Mouse (Mus musculus) myocyte (in vitro differentiated cells): ENCODE results near the gene Plscr2. TPM values are rescaled to one million over a fixed set of nuclear protein-coding genes. Genes with fewer than 3 reads are reported as not detected.

ENCODE experiments used
- H3K27me3 ChIP-seq: one replicate; pipeline ENCODE4 v1.6.1; 2011; ENCODE audit not compliant: control insufficient read depth, insufficient read depth, insufficient read length
- H3K36me3 ChIP-seq: one replicate; pipeline ENCODE4 v1.6.1; 2011; ENCODE audit not compliant: control insufficient read depth, insufficient read depth
- H3K4me2 ChIP-seq: one replicate; pipeline ENCODE4 v1.6.1; 2011; ENCODE audit warnings: low read depth, control low read depth
- H3K4me3 ChIP-seq: one replicate; pipeline ENCODE4 v1.5.1; 2011; ENCODE audit warnings: mild to moderate bottlenecking, control low read depth, moderate library complexity
- H3K79me2 ChIP-seq: one replicate; pipeline ENCODE4 v1.6.1; 2011; ENCODE audit not compliant: control insufficient read depth, insufficient read depth
- H3ac ChIP-seq: one replicate; pipeline ENCODE4 v1.6.1; 2011; ENCODE audit not compliant: control insufficient read depth, insufficient read length
- CEBPB ChIP-seq: IDR thresholded peaks from 2 replicates; pipeline ENCODE4 v1.6.1; 2011; ENCODE audit warnings: mild to moderate bottlenecking, moderate library complexity; ENCODE audit not compliant: poor library complexity, insufficient read depth, severe bottlenecking
- E2F4 ChIP-seq: IDR thresholded peaks from one replicate; pipeline ENCODE4 v1.6.1; 2011; ENCODE audit warnings: mild to moderate bottlenecking, control low read depth, moderate library complexity; ENCODE audit not compliant: insufficient read depth
- MAX ChIP-seq: IDR thresholded peaks from one replicate; pipeline ENCODE4 v1.6.1; 2011; ENCODE audit warnings: low read depth, mild to moderate bottlenecking, control low read depth
- MYOD1 ChIP-seq, 3 experiments: IDR thresholded peaks; one replicate each; pipeline ENCODE4 v1.6.1; 2011; ENCODE audit warnings: control low read depth in 2 of 3, low read depth in 2 of 3, mild to moderate bottlenecking in 2 of 3, moderate library complexity in 1 of 3; ENCODE audit not compliant: insufficient read length in 2 of 3, control insufficient read depth in 1 of 3
- MYOG ChIP-seq, 3 experiments: IDR thresholded peaks; one replicate each; pipeline ENCODE4 v1.6.1; 2011; ENCODE audit warnings: control low read depth in 2 of 3, low read depth in 2 of 3, mild to moderate bottlenecking in 2 of 3; ENCODE audit not compliant: insufficient read length in 2 of 3, control insufficient read depth in 1 of 3, insufficient read depth in 1 of 3
- POLR2A ChIP-seq: IDR thresholded peaks from one replicate; pipeline ENCODE4 v1.6.1; 2011; ENCODE audit warnings: low read depth, mild to moderate bottlenecking, control low read depth, moderate library complexity; ENCODE audit not compliant: insufficient read length
- POLR2AphosphoS2 ChIP-seq: IDR thresholded peaks from one replicate; pipeline ENCODE4 v1.6.1; 2011; ENCODE audit warnings: low read depth, control low read depth; ENCODE audit not compliant: insufficient read length
- REST ChIP-seq: IDR thresholded peaks from one replicate; pipeline ENCODE4 v1.6.1; 2011; ENCODE audit warnings: mild to moderate bottlenecking, control low read depth, moderate library complexity; ENCODE audit not compliant: insufficient read depth, insufficient read length
- SRF ChIP-seq: IDR thresholded peaks from one replicate; pipeline ENCODE4 v1.6.1; 2011; ENCODE audit warnings: low read depth; ENCODE audit not compliant: control insufficient read depth, insufficient read length
- TCF12 ChIP-seq: IDR thresholded peaks from one replicate; pipeline ENCODE4 v1.6.1; 2011; ENCODE audit warnings: mild to moderate bottlenecking, control low read depth; ENCODE audit not compliant: poor library complexity, insufficient read depth, severe bottlenecking
- TCF3 ChIP-seq: IDR thresholded peaks from one replicate; pipeline ENCODE4 v1.6.1; 2011; ENCODE audit warnings: low read depth, control low read depth; ENCODE audit not compliant: insufficient read length
- USF1 ChIP-seq: IDR thresholded peaks from one replicate; pipeline ENCODE4 v1.6.1; 2011; ENCODE audit warnings: low read depth, mild to moderate bottlenecking, control low read depth, moderate library complexity
- polyA plus RNA-seq: library from polyadenylated mRNA; unstranded; fragments of >200 nt; fragmentation: generic; extraction: Trizol; gene quantifications from one replicate; pipeline ENCODE4 v1.2.1, GENCODE M21; 2012; ENCODE audit warnings: missing spikeins

The Plscr2 gene
- polyA plus RNA-seq, 1 experiment, result 3.2 TPM

- Histone ChIP-seq H3K27me3 (no peaks in the 10 kb centered on the region), H3K36me3 (no peaks in the 10 kb centered on the region), H3K4me3 (no peak overlapping the region), H3ac (no peak overlapping the region), H3K4me2 (peak overlapping the region; percentile 48), H3K79me2 (peaks cover 5% of the 10 kb centered on the region)
- TF ChIP-seq USF1 (no peak), MYOG (IDR thresholded peaks at IDR 0.05; ENCODE audit: control insufficient read depth in 1 of 3, insufficient read depth in 1 of 3, insufficient read length in 2 of 3, low read depth in 2 of 3) (no peak), TCF3 (no peak), REST (no peak), POLR2A (no peak), MYOD1 (IDR thresholded peaks at IDR 0.05; ENCODE audit: control insufficient read depth in 1 of 3, insufficient read length in 2 of 3, low read depth in 2 of 3) (no peak), SRF (no peak), MAX (no peak), TCF12 (no peak), POLR2AphosphoS2 (no peak), CEBPB (no peak), E2F4 (no peak)
These were observed 7.3 kb downstream of the Plscr2 start for GRCm38 (mm10) chr9:92282563-92283171.

GRCm38 (mm10) chr9:92289675-92290074, 14.3 kb downstream of the Plscr2 start:
- TF ChIP-seq SRF, result no peak
- no peaks in the 10 kb centered on the region for H3K79me2 ChIP-seq
- no peak overlapping the region for H3K4me2 ChIP-seq

GRCm38 (mm10) chr9:92292169-92292568, 16.8 kb downstream of the Plscr2 start:
- Histone ChIP-seq H3K36me3 (no peaks in the 10 kb centered on the region), H3K27me3 (no peaks in the 10 kb centered on the region), H3ac (no peak overlapping the region), H3K4me3 (no peak overlapping the region), H3K79me2 (no peaks in the 10 kb centered on the region), H3K4me2 (no peak overlapping the region)
- TF ChIP-seq SRF (no peak), MYOD1 (IDR thresholded peaks at IDR 0.05; ENCODE audit: control insufficient read depth in 1 of 3, insufficient read length in 2 of 3, low read depth in 2 of 3) (peak in 2 of 3 experiments; percentile 34 to 74), MAX (no peak), E2F4 (no peak), TCF12 (no peak), POLR2AphosphoS2 (no peak), MYOG (IDR thresholded peaks at IDR 0.05; ENCODE audit: control insufficient read depth in 1 of 3, insufficient read depth in 1 of 3, insufficient read length in 2 of 3, low read depth in 2 of 3) (no peak), CEBPB (no peak), REST (no peak)

More at GRCm38 (mm10) chr9:92289675-92290074, 14.3 kb downstream of the Plscr2 start:
- Histone ChIP-seq H3K4me3 (no peak overlapping the region), H3ac (no peak overlapping the region), H3K36me3 (no peaks in the 10 kb centered on the region), H3K27me3 (no peaks in the 10 kb centered on the region)

- H3K36me3 ChIP-seq, result no peaks in the 10 kb centered on the region
- no peak overlapping the region for H3K4me3 ChIP-seq
- H3K27me3 ChIP-seq, result no peaks in the 10 kb centered on the region
- no peak overlapping the region for H3ac ChIP-seq
- H3K4me2 ChIP-seq, result no peak overlapping the region
- H3K79me2 ChIP-seq, result no peaks in the 10 kb centered on the region
- no peak for TF ChIP-seq TCF12
- TF ChIP-seq POLR2A, result no peak
- no peak for TF ChIP-seq SRF
- no peak for TF ChIP-seq MYOG (IDR thresholded peaks at IDR 0.05; ENCODE audit: control insufficient read depth in 1 of 3, insufficient read depth in 1 of 3, insufficient read length in 2 of 3, low read depth in 2 of 3)
- TF ChIP-seq E2F4, result no peak
- TF ChIP-seq REST, result no peak
- TF ChIP-seq CEBPB, result no peak
These were observed 17.5 kb downstream of the Plscr2 start for GRCm38 (mm10) chr9:92292922-92293321.

GRCm38 (mm10) chr9:92293560-92294548, 18.5 kb downstream of the Plscr2 start:
- H3K4me3 ChIP-seq, result no peak overlapping the region
- H3K4me2 ChIP-seq, result no peak overlapping the region
- no peaks in the 10 kb centered on the region for H3K79me2 ChIP-seq
- no peak overlapping the region for H3ac ChIP-seq
- TF ChIP-seq MYOG (IDR thresholded peaks at IDR 0.05; ENCODE audit: control insufficient read depth in 1 of 3, insufficient read depth in 1 of 3, insufficient read length in 2 of 3, low read depth in 2 of 3), result no peak
- no peak for TF ChIP-seq POLR2AphosphoS2
- TF ChIP-seq REST, result no peak
- TF ChIP-seq POLR2A, result no peak
- TF ChIP-seq TCF12, result no peak
- no peak for TF ChIP-seq MAX
- TF ChIP-seq CEBPB, result no peak
- TF ChIP-seq TCF3, result no peak
- TF ChIP-seq USF1, result no peak
- no peak for TF ChIP-seq SRF
- no peaks in the 10 kb centered on the region for H3K36me3 ChIP-seq
- H3K27me3 ChIP-seq, result no peaks in the 10 kb centered on the region
